Mouse (Mus musculus) liver, postnatal 0 days (tissue): ENCODE data around the gene Clip4. TPM values are rescaled to one million over a fixed set of nuclear protein-coding genes. Genes with fewer than 3 reads are reported as not detected.

ENCODE experiments used
- ATAC-seq: fragments of 200-750 bp; cut with Nextera tagmentation; 2 replicates; pipeline ENCODE4 v1.8.0; 2017; ENCODE audit warnings: mild to moderate bottlenecking, moderate library complexity
- DNase-seq: peaks from one replicate; pipeline ENCODE4 v3.0.0-alpha.2; 2016
- H3K27ac ChIP-seq: fragments of 300-500 bp; sonication (generic); 2 replicates; pipeline ENCODE4 v1.5.1; 2014; ENCODE audit warnings: antibody characterized with exemption, moderate library complexity, mild to moderate bottlenecking, low read depth
- H3K27me3 ChIP-seq: fragments of 300-500 bp; sonication (generic); 2 replicates; pipeline ENCODE4 v1.6.1; 2014; ENCODE audit warnings: low read length, control low read depth, mixed read lengths; ENCODE audit not compliant: insufficient read depth
- H3K36me3 ChIP-seq: fragments of 300-500 bp; sonication (generic); replicated peaks from 2 replicates; pipeline ENCODE4 v1.6.1; 2014; ENCODE audit warnings: mild to moderate bottlenecking, control low read depth, low read length, moderate library complexity, mixed read lengths; ENCODE audit not compliant: insufficient read depth
- H3K4me1 ChIP-seq: fragments of 300-500 bp; sonication (generic); 2 replicates; pipeline ENCODE4 v1.6.1; 2014; ENCODE audit warnings: antibody characterized with exemption, mild to moderate bottlenecking, control low read depth; ENCODE audit not compliant: insufficient read depth
- H3K4me2 ChIP-seq: fragments of 300-500 bp; sonication (generic); 2 replicates; pipeline ENCODE4 v1.6.1; 2014; ENCODE audit warnings: low read depth, mild to moderate bottlenecking, low read length, moderate library complexity, mixed read lengths
- H3K4me3 ChIP-seq: fragments of 300-500 bp; sonication (generic); 2 replicates; pipeline ENCODE4 v1.5.1; 2014; ENCODE audit warnings: low read depth, low read length
- H3K9ac ChIP-seq: fragments of 300-500 bp; sonication (generic); replicated peaks from 2 replicates; pipeline ENCODE4 v1.6.1; 2014; ENCODE audit warnings: mild to moderate bottlenecking, moderate library complexity
- H3K9me3 ChIP-seq: fragments of 300-500 bp; sonication (generic); 2 replicates; pipeline ENCODE4 v1.6.1; 2016; ENCODE audit warnings: mild to moderate bottlenecking, control low read depth, low read length, mixed read lengths
- CTCF ChIP-seq: sonication (generic); IDR thresholded peaks from 2 replicates; pipeline ENCODE4 v1.5.1; 2016; ENCODE audit warnings: antibody characterized with exemption, low read depth
- EP300 ChIP-seq: IDR thresholded peaks from 2 replicates; pipeline ENCODE4 v1.6.1; 2016; ENCODE audit warnings: antibody characterized with exemption, low read depth, mild to moderate bottlenecking
- WGBS: fragments of 180-500 bp; shearing (Covaris S2); extraction: QIAGEN DNeasy Blood & Tissue Kit; methylation state at CpG from one replicate; pipeline ENCODE4 v1.1.7; 2014; ENCODE audit not compliant: insufficient replicate concordance; 5-methylcytosine and 5-hydroxymethylcytosine counted together
- polyA plus RNA-seq: library from polyadenylated mRNA; unstranded; fragments of >200 nt; fragmentation: Nextera tagmentation; extraction: Ambion mirVana; gene quantifications from 2 replicates; pipeline ENCODE4 v1.2.1, GENCODE M21; 2015

Gene Clip4
- polyA plus RNA-seq, 1 experiment from 2014 or later: 0.49 TPM

DNA sequence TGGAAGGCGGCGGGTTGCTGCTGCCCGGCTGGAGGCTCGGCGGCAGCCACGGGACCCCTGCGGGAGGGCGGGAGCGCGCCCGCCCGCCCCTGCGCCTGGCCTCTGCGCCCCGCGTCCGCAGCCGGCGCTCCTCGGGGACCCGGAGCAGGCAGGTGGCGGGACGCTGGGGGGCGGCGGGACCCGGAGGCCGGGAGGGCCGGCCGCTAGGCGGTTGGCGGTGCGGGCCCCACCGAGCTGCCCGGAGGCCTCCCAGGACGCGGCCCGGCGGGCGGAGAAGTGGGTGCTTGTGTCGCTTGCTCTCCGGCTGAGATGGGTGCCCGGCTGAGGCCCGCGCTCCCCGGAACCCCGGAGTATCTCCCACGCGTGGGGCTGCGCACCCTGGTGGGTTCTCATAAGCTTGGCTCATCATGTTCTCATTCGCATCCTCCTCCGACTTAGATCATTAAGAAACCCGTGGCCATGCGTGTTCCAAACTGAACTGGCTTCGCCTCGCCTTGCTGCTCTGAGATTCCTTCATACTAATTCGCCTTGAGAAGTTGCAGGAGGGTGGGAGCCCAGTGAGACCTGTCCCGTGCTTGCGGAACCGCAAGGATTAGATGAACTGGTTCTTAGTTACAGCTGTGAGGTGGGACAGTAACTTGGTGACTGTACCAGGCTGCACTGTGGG lies 14.6 kb downstream of the Clip4 start:
- Histone ChIP-seq H3K4me1 (no peaks in the 10 kb centered on the region), H3K36me3 (no peaks in the 10 kb centered on the region), H3K9ac (no peak overlapping the region), H3K4me2 (peak overlapping the region; percentile 58), H3K27ac (no peak overlapping the region), H3K27me3 (peaks cover 20% of the 10 kb centered on the region), H3K4me3 (peak overlapping the region; percentile 25; the same call in 1 of the 2 replicates), H3K9me3 (peaks cover 10% of the 10 kb centered on the region; the same call in 1 of the 2 replicates)
- ATAC-seq (no peak), DNase-seq (no peak)
- 2% methylated on average over 39 of the region's 59 CpGs for WGBS
- TF ChIP-seq CTCF (no peak), EP300 (no peak)

GRCm38 (mm10) chr17:71783366-71783735 lies 15.1 kb downstream of the Clip4 start:
- Histone ChIP-seq H3K27me3 (peaks cover 20% of the 10 kb centered on the region), H3K4me1 (no peaks in the 10 kb centered on the region), H3K9ac (no peak overlapping the region), H3K27ac (no peak overlapping the region), H3K36me3 (no peaks in the 10 kb centered on the region), H3K4me2 (peak overlapping the region; percentile 58; the same call in 1 of the 2 replicates), H3K9me3 (peaks cover 7% of the 10 kb centered on the region; the same call in 1 of the 2 replicates), H3K4me3 (no peak overlapping the region)
- TF ChIP-seq CTCF: no peak
- TF ChIP-seq EP300: no peak
- ATAC-seq (no peak), DNase-seq (no peak)
- 35% methylated on average over 10 of the region's 10 CpGs for WGBS

- no peak overlapping the region for H3K4me3 ChIP-seq
- no peaks in the 10 kb centered on the region for H3K9me3 ChIP-seq
- no peaks in the 10 kb centered on the region for H3K4me1 ChIP-seq
- TF ChIP-seq EP300 (no peak), CTCF (no peak)
- no peaks in the 10 kb centered on the region for H3K36me3 ChIP-seq
- H3K9ac ChIP-seq: no peak overlapping the region
- no peak overlapping the region for H3K27ac ChIP-seq
- DNase-seq (no peak), ATAC-seq (no peak)
- H3K27me3 ChIP-seq: peaks cover 19% of the 10 kb centered on the region
- H3K4me2 ChIP-seq: no peak overlapping the region
Measured at GRCm38 (mm10) chr17:71786456-71786855, 18.2 kb downstream of the Clip4 start.

DNA sequence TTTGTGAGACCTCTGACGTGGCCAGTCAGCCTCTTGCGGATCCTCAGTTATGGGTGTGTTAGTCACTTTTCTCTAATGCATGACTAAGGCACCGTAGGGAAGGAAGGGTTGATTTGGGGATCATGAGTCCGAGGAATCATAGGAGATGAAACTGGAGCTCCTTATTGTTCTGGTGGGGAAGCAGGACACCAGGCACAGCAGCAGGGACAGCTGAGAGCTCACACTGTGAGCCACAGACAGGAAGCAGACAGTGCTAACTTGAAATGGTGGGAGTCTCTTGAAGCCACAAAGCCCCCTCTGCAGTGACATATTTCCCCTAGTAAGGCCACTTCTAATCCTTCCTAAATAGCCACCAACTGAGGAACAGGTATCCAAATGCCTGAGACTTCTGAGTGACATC lies 22.8 kb downstream of the Clip4 start:
- no peaks in the 10 kb centered on the region for H3K4me1 ChIP-seq
- H3K27ac ChIP-seq: no peak overlapping the region
- no peaks in the 10 kb centered on the region for H3K9me3 ChIP-seq
- ATAC-seq (no peak), DNase-seq (no peak)
- WGBS: 72% methylated on average over 4 of the region's 4 CpGs
- H3K4me3 ChIP-seq: no peak overlapping the region
- no peak for TF ChIP-seq CTCF
- no peaks in the 10 kb centered on the region for H3K27me3 ChIP-seq
- H3K36me3 ChIP-seq: no peaks in the 10 kb centered on the region
- no peak overlapping the region for H3K4me2 ChIP-seq
- H3K9ac ChIP-seq: no peak overlapping the region

DNA sequence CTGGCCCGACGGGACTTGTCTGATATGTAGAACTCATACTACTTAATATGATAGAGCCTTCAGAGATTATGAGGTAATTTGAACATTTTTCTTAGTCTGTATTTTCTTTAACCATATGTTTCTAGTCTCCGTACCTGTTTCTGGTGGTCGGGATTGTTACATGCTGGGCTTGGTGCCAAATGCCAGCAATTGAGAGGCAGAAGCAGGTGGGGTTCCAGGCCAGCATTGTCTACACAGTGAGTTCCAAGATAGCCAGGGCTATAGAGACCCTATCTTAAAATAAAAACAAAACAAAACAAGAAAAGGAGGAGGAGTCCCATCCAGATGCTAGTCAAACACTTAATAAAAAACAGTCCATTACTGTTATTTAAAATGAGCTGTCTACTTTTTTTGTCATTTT lies 23.3 kb downstream of the Clip4 start:
- H3K9me3 ChIP-seq: no peaks in the 10 kb centered on the region
- 74% methylated on average over 4 of the region's 4 CpGs for WGBS
- H3K36me3 ChIP-seq: no peaks in the 10 kb centered on the region
- H3K4me3 ChIP-seq: no peak overlapping the region
- ATAC-seq (no peak), DNase-seq (no peak)
- H3K4me1 ChIP-seq: no peaks in the 10 kb centered on the region
- no peak overlapping the region for H3K27ac ChIP-seq
- H3K4me2 ChIP-seq: no peak overlapping the region
- TF ChIP-seq EP300 (no peak), CTCF (no peak)
- H3K9ac ChIP-seq: no peak overlapping the region
- H3K27me3 ChIP-seq: no peaks in the 10 kb centered on the region

- no peak overlapping the region for H3K4me2 ChIP-seq
- no peak overlapping the region for H3K27ac ChIP-seq
- H3K9ac ChIP-seq: no peak overlapping the region
- 77% methylated on average over 15 of the region's 15 CpGs for WGBS
- H3K9me3 ChIP-seq: no peaks in the 10 kb centered on the region
- H3K27me3 ChIP-seq: no peaks in the 10 kb centered on the region
- no peaks in the 10 kb centered on the region for H3K4me1 ChIP-seq
- no peak overlapping the region for H3K4me3 ChIP-seq
- ATAC-seq (no peak), DNase-seq (no peak)
- TF ChIP-seq CTCF (no peak), EP300 (no peak)
- no peaks in the 10 kb centered on the region for H3K36me3 ChIP-seq
Measured at GRCm38 (mm10) chr17:71795521-71796205, 27.4 kb downstream of the Clip4 start.
